Mouse (Mus musculus): ENCODE measurements around the gene Scgb1b19.
"Not testable (repeated sequence)": the region's sequence is repeated elsewhere in the genome, so short reads cannot be mapped to it uniquely, and the experiment has no call there.

Gene Scgb1b19

DNA sequence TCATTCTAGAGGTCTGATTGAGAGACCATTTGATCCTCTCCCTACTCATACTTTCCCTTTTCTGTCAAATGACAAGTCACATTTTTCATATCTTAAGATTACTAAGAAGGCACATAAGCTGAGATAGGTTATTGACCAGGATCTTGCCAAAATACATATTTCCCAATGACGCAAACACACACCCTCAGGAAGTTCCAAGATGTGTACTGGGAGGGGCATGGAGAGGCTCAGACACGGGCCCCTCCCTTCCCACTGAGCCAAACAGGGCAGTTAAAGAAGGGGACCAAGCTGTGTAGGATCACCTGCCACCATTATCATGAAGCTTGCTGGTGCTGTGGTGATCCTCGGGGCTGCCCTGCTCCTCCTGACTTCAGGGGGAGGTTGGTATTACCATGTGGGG is at the start of gene Scgb1b19:
Gene Scgb1b19 (plus strand): TSS at position 301 of the 400 bp plus-strand sequence.
- DNase-seq (ENCODE audit: low read depth in 2 of 2, low spot score in 2 of 2) = not testable (repeated sequence)

DNA sequence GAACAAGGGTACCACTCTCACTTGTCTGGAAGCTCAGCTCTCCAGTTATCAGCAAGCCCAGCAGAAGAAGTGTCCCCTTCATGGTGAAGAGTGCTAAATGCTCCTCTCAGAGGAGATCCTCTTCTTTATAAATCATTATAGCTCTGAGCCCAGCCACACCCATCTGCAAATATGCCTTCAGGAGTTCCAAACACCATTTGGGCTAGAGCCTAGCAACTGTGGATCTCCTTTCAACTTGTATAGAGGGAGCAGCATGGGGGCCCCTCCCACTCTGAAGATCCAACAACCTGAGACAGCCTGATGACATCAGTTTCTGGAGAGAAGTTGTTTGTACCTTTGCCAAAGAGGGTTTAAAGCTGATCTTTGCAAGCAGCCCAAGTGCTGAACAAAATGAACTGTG is 6.9 kb upstream of the Scgb1b19 start, which contains the start of gene Scgb2b19:
Gene Scgb2b19 (minus strand): TSS at position 101 of the 400 bp plus-strand sequence.
- DNase-seq (ENCODE audit: low read depth in 2 of 2, low spot score in 2 of 2) = not testable (repeated sequence)

All from CD8-positive naive resting alpha-beta T cell, adult 2 months (primary cell).